In genomic region chr1:159842876-159843275, GRCm38 (mm10) we compare ENCODE assay signal across 20 mouse cellular contexts.
DNase-seq lines count a peak whose midpoint lies in the region; ATAC-seq lines count a peak whose summit lies in the region.
"Had no signal": no experiment of that assay in that cellular context is flagged by ENCODE, and none has a peak within 500 bp of the region (broad histone marks: within the 10 kb centered on the region; RNA-seq: fewer than 3 reads in every experiment).

No protein-coding gene starts in this region.

- peak; percentile 50; the same call in 1 of the 2 replicates for ATAC-seq in frontal cortex, adult (ENCODE audit: low TSS enrichment)
- ATAC-seq: activated CD4-positive, CD25-positive, alpha-beta regulatory T cell, adult 4 months; CD4-positive, CD25-positive, alpha-beta regulatory T cell, adult 4 months; forebrain, embryonic 13.5 days; forebrain, embryonic 15.5 days; forebrain, postnatal 0 days; Patski had no signal

- DNase-seq in frontal cortex, adult 2 months (ENCODE audit: extremely low spot score in 1 of 2, low spot score in 1 of 2) = no peak
- DNase-seq in adipocyte (ENCODE audit: low spot score) = peak; percentile 64
- DNase-seq in mesoderm, embryonic 11.5 days (ENCODE audit: low read depth, low spot score) = peak; percentile 23
- no peak for DNase-seq in embryo, embryonic 11 days
- DNase-seq: adrenal gland, adult 2 months; adrenal gland, postnatal 10 days; adrenal gland, postnatal 25 days; B cell, adult 2 months; cerebellum, adult 11-12 months; cerebellum, adult 8-10 months; cerebellum, adult 9-11 months; cerebellum, postnatal 14 days; cerebellum, postnatal 36 days; forebrain, postnatal 0 days had no signal

Comparison
In these comparisons a context has a peak if more than half of its experiments do, and no peak if none do; other contexts are left out.
1. DNase-seq: peak in adipocyte (single experiment) and mesoderm, embryonic 11.5 days (single experiment); none in frontal cortex, adult 2 months (0 of 2) and embryo, embryonic 11 days (single experiment).